Mouse (Mus musculus) retina, postnatal 1 day (tissue): ENCODE measurements around the gene Zfp661.

Experiments
- DNase-seq: peaks from one replicate; pipeline ENCODE4 v3.0.0-alpha.2; 2012

Zfp661 gene

GRCm38 (mm10) chr2:127549711-127550110 lies 37.2 kb downstream of the Zfp661 start:
- no peak for DNase-seq

- no peak for DNase-seq
These were observed 38.4 kb downstream of the Zfp661 start for GRCm38 (mm10) chr2:127548342-127549074.

- no peak for DNase-seq
These were observed 45.2 kb downstream of the Zfp661 start for GRCm38 (mm10) chr2:127541697-127542096.

GRCm38 (mm10) chr2:127541185-127541584 lies 45.7 kb downstream of the Zfp661 start, which contains the start of gene Prom2:
Gene Prom2 (minus strand): TSS chr2:127541467.
- no peak for DNase-seq

- peak; percentile 44 for DNase-seq
These were observed 47.4 kb downstream of the Zfp661 start for GRCm38 (mm10) chr2:127539494-127539893.

- no peak for DNase-seq
These were observed 49.3 kb downstream of the Zfp661 start for GRCm38 (mm10) chr2:127537548-127537947.

- DNase-seq: no peak
These were observed 51.5 kb downstream of the Zfp661 start for GRCm38 (mm10) chr2:127535363-127535762.

- peak; percentile 49 for DNase-seq
These were observed 54.5 kb downstream of the Zfp661 start for GRCm38 (mm10) chr2:127532379-127532778.

GRCm38 (mm10) chr2:127531592-127531991 lies 55.3 kb downstream of the Zfp661 start:
- no peak for DNase-seq

GRCm38 (mm10) chr2:127530418-127530817 lies 56.5 kb downstream of the Zfp661 start:
- DNase-seq: no peak

- DNase-seq: no peak
These were observed 61.7 kb downstream of the Zfp661 start for GRCm38 (mm10) chr2:127525004-127525775.
